Mouse (Mus musculus): ENCODE data around the gene Fut1.

Gene Fut1

DNA sequence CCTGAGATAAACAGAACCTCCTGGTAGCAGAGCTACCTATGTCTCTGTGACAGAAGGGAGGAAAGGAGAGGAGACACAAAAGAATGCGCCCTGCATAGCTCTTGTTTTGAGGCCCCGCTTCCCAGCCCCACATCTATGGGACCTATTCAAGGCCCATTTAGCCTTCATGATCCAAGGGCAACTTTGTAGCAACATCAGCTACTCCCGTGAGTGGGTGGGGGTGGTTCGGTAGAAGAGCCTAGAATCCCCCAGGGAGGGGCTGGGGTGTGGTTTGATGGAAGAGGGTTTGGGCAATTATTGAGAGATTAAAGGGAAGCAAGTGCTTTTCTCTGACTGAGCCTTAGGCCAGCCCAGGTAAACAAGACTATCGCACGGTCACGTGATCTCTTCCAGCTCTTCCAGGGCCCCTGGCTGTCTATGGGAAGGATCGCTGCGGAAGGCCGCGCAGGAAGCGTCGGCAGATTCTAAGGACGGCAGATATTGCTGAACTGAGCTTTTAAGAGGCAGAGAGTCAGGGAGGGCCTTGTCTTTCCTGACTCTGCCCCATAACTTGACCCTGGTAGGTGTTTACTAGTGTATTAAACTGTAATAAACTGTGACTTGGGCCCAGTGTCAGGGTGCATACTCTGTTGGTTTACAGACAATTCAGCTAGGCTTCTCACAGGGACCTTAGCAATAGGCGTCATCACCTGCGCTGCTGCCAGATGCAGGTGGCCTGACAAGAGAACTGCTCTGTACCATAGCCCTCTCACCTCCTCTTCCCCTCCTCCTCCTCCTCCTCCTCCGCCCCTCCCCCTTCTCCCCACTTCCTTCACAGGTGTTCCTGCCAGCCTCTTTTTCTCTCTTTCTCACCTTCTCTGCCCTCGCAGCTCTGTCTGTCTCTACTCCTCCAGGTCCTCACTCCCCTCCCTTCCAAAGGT lies 17.9 kb upstream of the Fut1 start:
- no peak for DNase-seq (ENCODE audit: low read depth, low spot score)

DNA sequence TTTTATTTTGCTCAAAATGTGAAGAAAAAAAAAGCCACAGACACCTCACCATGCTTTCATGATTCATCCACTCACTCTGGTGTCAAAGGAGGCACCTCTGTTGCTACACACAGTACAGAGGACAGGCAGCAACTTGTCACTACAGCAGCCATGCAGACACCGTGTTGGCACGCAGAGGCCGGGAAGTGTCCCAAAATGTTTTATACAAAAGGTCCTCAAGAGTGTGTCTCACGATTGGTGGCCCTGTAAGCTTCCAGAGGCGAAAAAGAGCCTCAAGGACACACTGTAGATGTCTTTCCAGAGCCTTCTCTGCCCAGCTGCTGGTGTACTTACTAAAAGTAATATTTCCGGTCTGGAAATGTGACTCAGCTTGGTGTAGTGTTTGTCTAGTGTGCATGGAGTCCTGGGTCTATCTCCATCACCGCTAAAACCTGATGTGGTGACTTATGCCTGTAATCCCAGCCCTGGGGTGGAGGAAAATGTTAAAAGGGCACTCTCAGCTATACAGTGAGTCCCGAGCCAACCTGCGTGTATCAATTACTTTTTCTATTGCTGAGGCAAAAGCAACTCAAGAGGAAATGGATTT lies 11.3 kb upstream of the Fut1 start:
- DNase-seq (ENCODE audit: low read depth, low spot score): no peak

DNA sequence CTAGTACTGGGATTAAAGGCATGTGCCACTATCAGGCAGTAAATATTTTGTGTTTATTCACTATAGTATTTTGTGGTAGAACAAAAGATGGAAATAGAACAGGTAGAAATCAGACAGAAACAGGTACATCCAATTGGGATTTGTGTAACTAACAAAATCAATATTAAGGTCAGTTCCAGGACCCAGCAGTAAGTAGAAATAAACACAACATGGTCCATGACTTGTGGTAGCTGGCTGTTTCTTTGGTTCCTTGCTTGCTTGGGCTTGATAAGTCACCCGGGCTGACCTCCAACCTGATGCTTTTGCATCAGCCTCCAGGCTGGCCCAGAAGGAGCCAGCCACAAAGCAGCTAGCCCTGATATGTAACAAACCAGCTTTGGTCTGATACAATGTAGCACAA lies 7.6 kb upstream of the Fut1 start:
- DNase-seq (ENCODE audit: low read depth, low spot score): no peak

DNA sequence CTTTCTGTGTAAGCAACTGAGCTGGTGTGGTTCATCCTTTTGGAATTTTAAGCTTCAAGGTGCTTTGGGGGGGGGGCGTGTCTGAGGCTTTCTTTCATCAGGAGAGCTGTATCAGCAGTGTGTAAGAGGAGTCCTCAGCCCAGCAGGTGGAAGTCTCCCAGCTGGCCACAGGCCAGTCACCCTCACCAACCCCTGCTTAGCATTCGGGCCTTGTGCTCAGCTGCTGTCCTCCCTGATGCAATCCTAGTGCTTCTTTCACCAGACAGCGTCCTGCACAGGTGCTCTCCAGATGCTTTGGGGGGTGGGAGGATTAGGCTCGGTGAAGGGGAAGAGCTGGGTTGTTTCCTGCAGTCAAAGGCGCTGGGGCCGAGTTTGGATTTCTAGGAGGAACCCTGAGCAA lies 812 bp upstream of the Fut1 start:
- DNase-seq (ENCODE audit: low read depth, low spot score): peak; percentile 42

DNA sequence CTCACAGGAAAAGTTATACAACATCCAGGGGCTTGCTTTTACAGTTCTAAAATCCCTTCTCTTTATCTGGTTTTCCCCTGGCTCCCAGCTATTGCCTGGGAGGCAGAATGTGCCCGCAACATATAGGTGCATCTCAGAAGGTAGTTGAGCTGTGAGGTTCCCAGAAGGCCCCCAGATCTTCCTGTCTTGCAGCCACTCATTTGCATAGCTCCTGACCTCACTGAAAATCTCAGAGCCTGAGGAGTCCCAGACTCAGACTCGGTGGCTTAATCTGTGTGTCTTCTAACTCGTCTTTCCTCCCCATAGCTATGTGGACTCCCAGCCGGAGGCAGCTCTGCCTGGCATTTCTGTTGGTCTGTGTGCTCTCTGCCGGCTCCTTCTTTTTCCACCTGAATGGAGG lies 1.2 kb downstream of the Fut1 start:
- DNase-seq (ENCODE audit: low read depth, low spot score): no peak

DNA sequence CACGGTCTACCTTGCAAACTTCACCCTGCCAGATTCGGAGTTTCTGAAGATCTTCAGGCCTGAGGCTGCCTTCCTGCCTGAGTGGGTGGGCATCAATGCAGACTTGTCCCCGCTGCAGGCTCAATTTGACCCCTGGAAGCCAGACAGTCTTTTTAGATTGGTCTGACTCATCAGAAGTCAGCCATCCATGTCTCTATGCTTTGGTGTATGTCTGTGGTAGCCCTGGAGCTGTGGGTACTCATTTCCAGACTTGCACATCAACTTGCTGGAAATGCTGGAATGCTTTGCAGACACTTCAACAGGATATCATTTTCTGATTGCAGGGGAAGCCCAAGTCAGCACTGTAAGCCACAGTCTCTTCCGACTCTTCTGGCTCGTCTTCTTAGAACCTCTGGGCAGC lies 2.5 kb downstream of the Fut1 start:
- DNase-seq (ENCODE audit: low read depth, low spot score): no peak

DNA sequence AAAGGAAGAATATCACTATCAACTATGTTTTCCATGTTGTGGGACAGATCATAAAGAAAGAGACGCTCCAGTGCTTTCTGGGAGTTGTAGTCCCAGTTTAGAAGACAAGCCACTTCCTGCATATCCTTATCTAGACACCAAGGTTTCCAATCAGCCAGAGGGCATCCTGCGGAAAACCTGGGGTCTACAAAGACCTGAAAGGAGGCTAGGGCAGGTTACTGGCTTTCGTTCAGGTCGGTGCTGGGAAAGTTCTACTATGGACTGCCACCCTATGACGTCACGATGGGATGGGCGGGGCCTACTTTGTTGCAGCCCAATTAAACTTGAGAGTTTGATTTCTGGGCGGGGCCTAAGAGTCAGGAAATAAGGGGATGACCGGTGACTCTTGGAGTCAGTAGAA lies 4.4 kb downstream of the Fut1 start, which contains the start of gene Izumo1:
TSS of gene Izumo1 (plus strand) at position 369 of the 400 bp plus-strand sequence.
- DNase-seq (ENCODE audit: low read depth, low spot score): no peak

DNA sequence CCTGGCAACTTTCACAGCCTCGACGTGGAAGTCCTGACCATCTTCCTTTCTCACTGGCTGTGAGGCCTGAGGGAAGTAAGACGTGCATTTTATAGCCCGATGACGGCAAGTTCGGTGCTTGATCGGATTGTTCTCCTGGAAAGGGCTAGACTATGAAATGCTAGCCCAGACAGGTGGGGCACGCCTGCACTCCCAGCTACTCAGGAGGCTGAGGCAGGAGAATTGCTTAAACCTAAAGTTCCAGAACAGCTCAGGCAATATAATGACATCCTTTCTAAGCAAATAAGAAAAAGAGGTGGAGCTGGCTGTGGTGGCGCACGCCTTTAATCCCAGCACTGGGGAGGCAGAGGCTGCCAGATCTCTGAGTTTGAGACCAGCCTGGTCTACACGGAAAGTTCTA lies 6.4 kb downstream of the Fut1 start:
- no peak for DNase-seq (ENCODE audit: low read depth, low spot score)

DNA sequence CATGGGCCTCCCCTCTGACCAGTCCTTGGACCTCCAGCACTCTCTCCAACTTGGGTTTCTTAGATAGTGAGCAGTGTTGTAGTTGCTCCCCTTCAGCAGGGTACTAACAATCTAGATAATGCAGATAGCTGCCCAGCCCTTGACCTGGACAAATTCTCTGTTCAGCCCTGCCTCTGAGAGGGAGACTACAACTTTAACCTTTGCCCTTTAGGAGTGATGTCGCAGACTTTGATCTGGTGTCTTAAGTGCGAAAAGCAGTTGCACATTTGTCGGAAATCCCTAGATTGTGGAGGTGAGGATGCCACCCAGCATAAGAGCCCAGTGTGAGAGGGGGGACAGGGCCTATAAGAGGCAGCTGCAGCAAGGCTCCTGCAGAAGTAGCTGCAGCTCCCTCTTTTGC lies 7.6 kb downstream of the Fut1 start:
- DNase-seq (ENCODE audit: low read depth, low spot score): no peak

DNA sequence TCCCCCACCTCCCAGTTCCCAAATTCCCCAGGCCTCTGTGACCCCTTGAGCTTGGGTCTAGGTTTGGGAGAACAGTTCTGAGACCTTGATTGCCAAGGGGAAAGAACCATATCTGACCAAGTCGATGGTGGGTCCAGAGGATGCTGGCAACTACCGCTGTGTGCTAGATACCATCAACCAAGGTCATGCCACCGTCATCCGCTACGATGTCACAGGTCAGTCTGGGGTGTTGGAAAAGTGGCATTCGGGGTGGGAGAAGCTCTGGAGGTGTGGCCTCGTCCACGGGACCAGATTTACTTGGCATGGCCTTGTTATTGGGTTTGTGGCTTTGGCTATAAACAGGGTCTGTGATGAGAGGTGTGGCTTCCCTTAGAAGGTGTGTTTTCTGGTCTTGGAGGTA lies 8.4 kb downstream of the Fut1 start:
- no peak for DNase-seq (ENCODE audit: low read depth, low spot score)

DNA sequence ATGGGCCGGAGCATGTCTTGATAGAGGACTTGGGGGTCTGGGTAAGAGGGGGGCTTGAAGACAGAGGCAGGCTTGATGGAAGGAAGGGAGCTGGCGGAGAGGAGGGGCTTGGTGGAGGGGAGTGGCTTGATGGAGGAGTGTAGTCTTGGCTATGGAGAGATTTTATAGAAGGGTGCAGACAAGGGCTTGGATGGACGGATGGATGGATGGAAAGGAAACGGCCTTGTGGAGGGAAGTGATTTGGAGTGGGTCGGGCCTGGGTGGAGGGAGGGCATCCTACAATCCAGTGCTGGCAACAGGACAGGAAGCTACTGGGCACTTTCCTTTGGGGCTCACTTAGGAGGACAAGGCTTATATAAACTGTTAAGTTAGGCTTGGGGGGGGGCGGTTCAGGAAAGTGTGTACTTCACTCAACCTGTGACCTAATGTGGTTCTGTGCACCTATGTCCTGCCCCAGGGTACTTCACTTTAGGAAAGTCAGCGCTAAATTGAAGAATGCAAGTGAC lies 9.5 kb downstream of the Fut1 start:
- no peak for DNase-seq (ENCODE audit: low read depth, low spot score)

DNA sequence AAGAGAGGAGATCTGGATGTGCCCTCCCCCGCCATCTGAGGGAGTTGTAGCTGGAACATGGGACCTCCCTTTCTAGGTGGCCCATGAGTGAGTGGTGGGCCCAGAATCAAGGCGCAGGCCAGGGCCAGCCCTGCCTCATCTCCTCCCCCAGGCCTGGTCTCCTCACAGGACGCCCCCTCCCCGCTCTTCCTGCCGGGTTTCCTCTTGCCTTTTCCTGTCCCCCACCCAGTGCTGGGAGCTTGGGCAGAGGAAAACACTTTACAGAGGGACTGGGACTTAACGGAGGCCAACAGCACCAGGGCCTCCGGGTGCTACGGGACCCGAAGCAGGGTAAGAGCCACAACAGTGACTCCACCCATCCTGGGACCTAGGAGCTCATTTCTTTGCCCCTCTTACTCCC lies 10.2 kb downstream of the Fut1 start, which contains the start of gene Rasip1:
TSS of gene Rasip1 (plus strand) at position 228 of the 400 bp plus-strand sequence.
- DNase-seq (ENCODE audit: low read depth, low spot score): no peak

DNA sequence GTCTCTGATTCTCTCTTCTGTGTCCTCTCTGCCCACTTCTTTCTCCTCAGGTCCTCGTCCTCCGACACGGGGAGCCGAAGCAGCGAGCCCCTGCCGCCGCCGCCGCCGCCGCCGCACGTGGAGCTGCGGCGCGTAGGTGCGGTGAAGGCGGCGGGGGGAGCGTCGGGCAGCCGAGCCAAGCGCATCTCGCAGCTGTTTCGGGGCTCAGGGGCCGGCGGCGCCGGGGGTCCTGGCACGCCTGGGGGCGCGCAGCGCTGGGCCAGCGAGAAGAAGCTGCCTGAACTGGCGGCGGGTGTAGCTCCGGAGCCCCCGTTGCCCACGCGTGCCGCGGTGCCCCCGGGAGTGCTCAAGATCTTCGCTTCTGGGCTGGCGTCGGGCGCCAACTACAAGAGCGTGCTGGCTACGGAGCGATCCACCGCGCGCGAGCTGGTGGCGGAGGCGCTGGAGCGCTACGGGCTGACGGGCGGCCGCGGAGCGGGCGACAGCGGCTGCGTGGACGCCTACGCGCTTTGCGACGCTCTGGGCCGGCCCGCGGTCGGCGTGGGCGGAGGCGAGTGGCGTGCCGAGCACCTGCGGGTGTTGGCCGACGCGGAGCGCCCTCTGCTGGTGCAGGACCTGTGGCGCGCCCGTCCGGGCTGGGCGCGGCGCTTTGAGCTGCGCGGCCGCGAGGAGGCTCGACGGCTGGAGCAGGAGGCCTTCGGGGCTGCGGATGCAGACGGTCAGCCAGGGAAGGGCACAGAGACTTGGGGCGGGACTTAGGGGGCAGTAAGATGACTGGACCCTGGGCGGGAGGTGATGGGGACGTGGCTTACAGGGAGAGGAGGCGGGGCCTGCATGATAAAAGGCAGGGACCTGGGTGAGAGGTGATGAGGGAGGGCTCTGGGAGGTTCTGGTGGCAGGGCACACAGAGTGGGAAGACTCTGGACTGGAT lies 11.5 kb downstream of the Fut1 start:
- DNase-seq (ENCODE audit: low read depth, low spot score): peak; percentile 84

DNA sequence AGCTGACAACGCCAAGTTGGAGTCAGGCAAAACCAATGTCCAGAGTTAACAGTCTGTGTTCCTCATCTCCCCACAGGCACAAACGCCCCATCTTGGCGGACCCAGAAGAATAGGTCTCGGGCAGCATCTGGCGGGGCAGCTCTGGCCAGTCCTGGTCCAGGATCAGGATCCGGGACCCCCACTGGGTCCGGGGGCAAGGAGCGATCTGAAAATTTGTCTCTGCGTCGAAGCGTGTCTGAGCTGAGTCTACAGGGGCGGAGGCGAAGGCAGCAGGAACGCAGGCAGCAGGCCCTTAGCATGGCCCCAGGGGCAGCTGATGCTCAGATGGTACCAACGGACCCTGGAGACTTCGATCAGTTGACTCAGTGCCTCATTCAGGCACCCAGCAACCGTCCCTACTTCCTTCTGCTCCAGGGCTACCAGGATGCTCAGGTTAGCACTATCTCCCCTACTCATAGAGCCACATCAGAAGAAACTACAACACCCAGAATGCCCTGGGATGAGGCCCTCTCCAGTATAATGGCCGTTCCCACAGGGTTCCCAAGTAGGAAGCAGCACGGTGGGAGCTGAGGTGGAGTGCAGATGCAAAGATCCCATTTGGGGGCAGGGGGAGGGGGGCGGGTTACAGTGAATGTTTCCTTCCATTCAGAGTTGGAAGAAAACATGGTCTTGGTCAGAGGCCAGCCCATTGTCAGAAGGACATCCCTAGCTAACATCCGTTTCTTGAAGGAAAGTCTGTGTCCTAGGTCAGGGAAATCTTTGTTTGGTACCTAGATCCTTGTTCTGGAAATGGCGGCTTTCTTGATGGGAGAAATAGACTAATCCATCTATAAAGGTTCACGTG lies 13.2 kb downstream of the Fut1 start:
- DNase-seq (ENCODE audit: low read depth, low spot score): no peak

DNA sequence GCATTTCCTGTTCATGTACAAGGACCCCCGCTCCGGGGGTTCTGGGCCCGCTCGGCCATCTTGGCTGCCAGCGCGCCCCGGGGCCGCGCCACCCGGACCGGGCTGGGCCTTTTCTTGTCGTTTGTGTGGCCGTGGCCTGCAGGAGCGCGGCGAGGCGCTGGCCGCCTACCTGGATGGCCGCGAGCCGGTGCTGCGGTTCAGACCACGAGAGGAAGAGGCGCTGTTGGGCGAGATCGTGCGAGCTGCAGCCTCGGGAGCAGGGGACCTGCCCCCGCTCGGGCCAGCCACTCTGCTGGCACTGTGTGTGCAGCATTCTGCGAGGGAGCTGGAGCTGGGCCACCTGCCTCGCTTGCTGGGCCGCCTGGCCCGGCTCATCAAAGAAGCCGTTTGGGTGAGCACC lies 15.4 kb downstream of the Fut1 start:
- no peak for DNase-seq (ENCODE audit: low read depth, low spot score)

DNA sequence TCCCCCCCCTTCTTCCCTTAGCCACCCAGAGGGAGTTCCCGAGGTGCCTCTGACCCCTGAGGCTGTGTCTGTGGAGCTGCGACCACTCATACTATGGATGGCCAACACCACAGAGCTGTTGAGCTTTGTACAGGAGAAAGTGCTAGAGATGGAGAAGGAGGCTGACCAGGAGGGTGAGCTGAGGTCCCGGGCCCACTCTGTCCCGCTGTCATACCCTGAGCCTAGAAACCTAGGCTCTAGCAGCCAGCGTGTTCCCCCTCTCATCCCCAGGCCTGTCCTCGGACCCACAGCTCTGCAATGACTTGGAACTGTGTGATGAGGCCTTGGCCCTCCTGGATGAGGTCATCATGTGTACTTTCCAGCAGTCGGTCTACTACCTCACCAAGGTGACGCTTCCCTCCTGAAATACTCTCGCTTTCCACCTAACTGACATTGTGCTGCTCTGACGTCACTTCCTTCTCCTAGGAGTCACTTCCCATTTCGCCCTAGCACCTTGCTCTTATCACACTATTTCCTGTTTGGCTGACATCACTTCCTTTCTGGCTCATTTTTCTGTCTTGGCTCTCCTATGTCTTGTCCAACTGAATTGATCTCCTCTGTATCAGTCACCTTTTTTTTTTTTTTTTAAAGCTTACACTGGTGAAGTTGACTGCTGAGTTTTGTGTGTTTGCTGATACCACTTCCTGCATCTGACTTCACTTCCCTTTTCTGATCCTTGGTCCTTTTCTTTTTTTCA lies 18.0 kb downstream of the Fut1 start:
- no peak for DNase-seq (ENCODE audit: low read depth, low spot score)

DNA sequence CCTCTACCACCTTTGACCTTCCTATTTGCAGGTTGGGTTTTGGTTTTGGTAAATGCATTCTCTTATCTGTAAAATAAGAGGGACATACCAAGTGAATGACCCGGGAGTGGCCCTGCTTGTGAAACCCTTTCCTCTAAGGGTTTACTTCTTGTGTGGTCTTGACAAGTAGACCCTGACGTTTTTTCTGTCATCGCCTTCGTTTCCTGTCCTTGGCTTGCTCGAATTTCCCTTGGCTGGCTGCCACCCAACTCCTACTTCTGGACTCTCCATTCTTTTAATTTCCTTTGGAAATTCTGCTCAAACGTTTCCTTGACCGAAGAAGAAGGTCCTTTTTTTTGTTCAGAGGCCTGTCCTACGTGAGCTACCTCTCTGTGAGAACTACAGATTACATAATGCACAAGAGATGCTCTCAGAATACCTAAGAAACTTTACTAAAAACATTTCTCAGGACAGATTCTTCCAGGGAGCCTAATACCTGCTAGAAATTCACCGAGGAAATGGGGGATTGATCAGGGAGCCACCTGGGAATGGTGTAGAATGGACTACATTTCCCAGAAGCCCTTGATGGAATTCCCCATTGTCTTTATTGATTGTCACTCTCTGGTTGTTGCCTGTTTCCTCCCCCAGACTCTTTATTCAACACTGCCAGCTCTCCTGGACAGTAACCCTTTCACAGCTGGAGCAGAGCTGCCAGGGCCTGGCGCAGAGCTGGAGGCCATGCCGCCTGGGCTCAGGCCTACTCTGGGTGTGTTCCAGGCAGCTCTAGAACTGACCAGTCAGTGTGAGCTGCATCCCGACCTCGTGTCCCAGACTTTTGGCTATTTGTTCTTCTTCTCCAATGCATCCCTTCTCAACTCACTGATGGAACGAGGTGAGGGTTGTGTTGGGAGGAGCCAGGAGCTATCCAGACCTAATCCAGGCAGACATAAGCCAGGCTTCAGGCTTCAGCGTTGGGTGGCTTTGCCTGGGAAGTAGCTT lies 18.9 kb downstream of the Fut1 start:
- no peak for DNase-seq (ENCODE audit: low read depth, low spot score)

DNA sequence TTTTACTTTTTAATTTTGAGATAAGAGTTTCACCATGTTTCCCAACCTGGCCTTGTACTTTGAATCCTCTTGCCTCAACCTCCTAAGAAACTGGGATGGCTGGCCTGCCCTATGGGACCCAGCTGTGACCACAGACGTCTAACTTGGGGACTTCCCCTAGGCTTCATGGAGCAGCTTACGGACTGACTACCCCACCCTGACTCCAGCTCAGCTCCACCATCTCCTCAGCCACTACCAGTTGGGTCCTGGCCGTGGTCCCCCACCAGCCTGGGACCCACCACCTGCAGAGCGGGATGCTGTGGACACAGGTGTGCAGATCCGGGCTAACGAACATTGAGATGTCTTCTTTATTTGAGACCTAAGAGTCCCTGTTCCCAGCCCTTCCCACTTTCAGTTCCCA lies 20.6 kb downstream of the Fut1 start:
- no peak for DNase-seq (ENCODE audit: low read depth, low spot score)
